Mouse (Mus musculus) gastrocnemius, postnatal 25 days (tissue): ENCODE measurements at regions not wholly inside any gene's neighbourhood (a gene's known extent, or its start where the extent isn't known, plus 50 kb on each side); places are given as distances from the start of the nearest gene placed in this dataset.

Experiments
- DNase-seq: peaks from one replicate; pipeline ENCODE4 v3.0.0; 2022

GRCm38 (mm10) chr2:117913846-117914245 is 197.8 kb upstream of the Thbs1 start:
- no peak for DNase-seq

GRCm38 (mm10) chr2:117915821-117916220 is 195.9 kb upstream of the Thbs1 start:
- no peak for DNase-seq

- DNase-seq, result no peak
Observed at GRCm38 (mm10) chr2:117917181-117917580, 194.5 kb upstream of the Thbs1 start.

GRCm38 (mm10) chr2:117924877-117925276 is 186.8 kb upstream of the Thbs1 start:
- no peak for DNase-seq

- no peak for DNase-seq
Observed at GRCm38 (mm10) chr2:117925412-117925811, 186.3 kb upstream of the Thbs1 start.

- no peak for DNase-seq
Observed at GRCm38 (mm10) chr2:117928062-117928461, 183.6 kb upstream of the Thbs1 start.

- DNase-seq, result no peak
Observed at GRCm38 (mm10) chr2:117929586-117929985, 182.1 kb upstream of the Thbs1 start.

GRCm38 (mm10) chr2:117930895-117931537 is 180.7 kb upstream of the Thbs1 start:
- no peak for DNase-seq

GRCm38 (mm10) chr2:117936590-117936989 is 175.1 kb upstream of the Thbs1 start:
- DNase-seq, result no peak

- DNase-seq, result no peak
Observed at GRCm38 (mm10) chr2:117938283-117939049, 173.2 kb upstream of the Thbs1 start.

- no peak for DNase-seq
Observed at GRCm38 (mm10) chr2:117941517-117942096, 170.1 kb upstream of the Thbs1 start.

GRCm38 (mm10) chr2:117943666-117944065 is 168.0 kb upstream of the Thbs1 start:
- DNase-seq, result peak; percentile 13

GRCm38 (mm10) chr2:117944325-117944724 is 167.4 kb upstream of the Thbs1 start:
- no peak for DNase-seq

GRCm38 (mm10) chr2:117944942-117945341 is 166.7 kb upstream of the Thbs1 start:
- no peak for DNase-seq

GRCm38 (mm10) chr2:117950431-117951336 is 161.0 kb upstream of the Thbs1 start:
- no peak for DNase-seq

- no peak for DNase-seq
Observed at GRCm38 (mm10) chr2:117951337-117951718, 160.3 kb upstream of the Thbs1 start.

- DNase-seq, result no peak
Observed at GRCm38 (mm10) chr2:117958737-117959136, 152.9 kb upstream of the Thbs1 start.

GRCm38 (mm10) chr2:117959440-117959839 is 152.2 kb upstream of the Thbs1 start:
- DNase-seq, result no peak

GRCm38 (mm10) chr2:117962531-117962930 is 149.1 kb upstream of the Thbs1 start:
- DNase-seq, result no peak

- no peak for DNase-seq
Observed at GRCm38 (mm10) chr2:117963526-117963925, 148.2 kb upstream of the Thbs1 start.

- DNase-seq, result no peak
Observed at GRCm38 (mm10) chr2:117965758-117966157, 145.9 kb upstream of the Thbs1 start.

GRCm38 (mm10) chr2:117968731-117969130 is 142.9 kb upstream of the Thbs1 start:
- no peak for DNase-seq
